Mouse (Mus musculus) ES-E14 (cell line): ENCODE measurements around the gene Ska2. TPM values are rescaled to one million over a fixed set of nuclear protein-coding genes. Genes with fewer than 3 reads are reported as not detected.

Experiments
- DNase-seq: peaks from one replicate; pipeline ENCODE4 v3.0.0-alpha.2; 2013; ENCODE audit warnings: low read depth, low spot score
- H3K27ac ChIP-seq: 2 replicates; pipeline ENCODE4 v1.5.1; 2012; ENCODE audit warnings: low read depth, mild to moderate bottlenecking, low read length, moderate library complexity, mixed read lengths; ENCODE audit not compliant: poor library complexity, insufficient read depth, severe bottlenecking
- H3K36me3 ChIP-seq: 2 replicates; pipeline ENCODE4 v1.6.1; 2012; ENCODE audit warnings: mild to moderate bottlenecking, low read length, moderate library complexity, mixed read lengths; ENCODE audit not compliant: control insufficient read depth, poor library complexity, insufficient read depth, severe bottlenecking
- H3K4me1 ChIP-seq, 2 experiments: fragments of 150-350 bp in 1 of 2; sonication (generic) in 1 of 2; 2 replicates each; pipeline ENCODE4 v1.6.1; 2012; ENCODE audit warnings: low read length in 2 of 2, mild to moderate bottlenecking in 1 of 2, mixed read lengths in 1 of 2; ENCODE audit not compliant: control insufficient read depth in 2 of 2, insufficient read depth in 2 of 2, poor library complexity in 1 of 2
- H3K4me3 ChIP-seq, 2 experiments: fragments of 150-350 bp in 1 of 2; sonication (generic) in 1 of 2; 2 replicates each; pipeline ENCODE4 v1.5.1; 2012; ENCODE audit warnings: low read length in 2 of 2, low read depth in 1 of 2, mild to moderate bottlenecking in 1 of 2, mixed read lengths in 1 of 2; ENCODE audit not compliant: insufficient read depth in 1 of 2, poor library complexity in 1 of 2, severe bottlenecking in 1 of 2
- H3K9ac ChIP-seq: 2 replicates; pipeline ENCODE4 v1.6.1; 2012; ENCODE audit warnings: low read depth, mild to moderate bottlenecking, low read length, mixed read lengths; ENCODE audit not compliant: poor library complexity, insufficient read depth, severe bottlenecking
- H3K9me3 ChIP-seq: fragments of 150-350 bp; sonication (generic); 2 replicates; pipeline ENCODE4 v1.6.1; 2012; ENCODE audit warnings: low read depth, mild to moderate bottlenecking, low read length; ENCODE audit not compliant: control insufficient read depth, insufficient read depth
- CHD2 ChIP-seq: IDR thresholded peaks from 2 replicates; pipeline ENCODE4 v1.6.1; 2014; ENCODE audit warnings: mild to moderate bottlenecking, low read depth, low read length, inconsistent platforms
- HCFC1 ChIP-seq: IDR thresholded peaks from 2 replicates; pipeline ENCODE4 v1.6.1; 2012; ENCODE audit warnings: low read length, inconsistent platforms, borderline replicate concordance; ENCODE audit not compliant: insufficient read depth
- MAFK ChIP-seq: IDR thresholded peaks from 2 replicates; pipeline ENCODE4 v1.6.1; 2014; ENCODE audit warnings: mild to moderate bottlenecking, low read depth, low read length, inconsistent platforms; ENCODE audit not compliant: insufficient read depth
- ZC3H11A ChIP-seq: IDR thresholded peaks from 2 replicates; pipeline ENCODE4 v1.6.1; 2012; ENCODE audit warnings: low read depth, mild to moderate bottlenecking, inconsistent platforms, low read length, borderline replicate concordance
- ZNF384 ChIP-seq: IDR thresholded peaks from 2 replicates; pipeline ENCODE4 v1.6.1; 2012; ENCODE audit warnings: low read depth, low read length, inconsistent platforms
- in situ Hi-C, 2 experiments: fragments of 600-800 bp; cut with MboI; formaldehyde crosslinking; loops; one replicate each; pipeline ENCODE4 v1.15.1; 2025; ENCODE audit warnings: low sequenced_read_pairs in 2 of 2, inconsistent platforms in 1 of 2; ENCODE audit not compliant: unreplicated experiment in 2 of 2
- total RNA-seq: library from RNA; depleted of rRNA; stranded (reverse); fragments of 300-350 nt; gene quantifications from 2 replicates; pipeline ENCODE4 v1.2.3, GENCODE M21; 2012

The Ska2 gene
- total RNA-seq, 1 experiment, result 17.2 TPM

DNA sequence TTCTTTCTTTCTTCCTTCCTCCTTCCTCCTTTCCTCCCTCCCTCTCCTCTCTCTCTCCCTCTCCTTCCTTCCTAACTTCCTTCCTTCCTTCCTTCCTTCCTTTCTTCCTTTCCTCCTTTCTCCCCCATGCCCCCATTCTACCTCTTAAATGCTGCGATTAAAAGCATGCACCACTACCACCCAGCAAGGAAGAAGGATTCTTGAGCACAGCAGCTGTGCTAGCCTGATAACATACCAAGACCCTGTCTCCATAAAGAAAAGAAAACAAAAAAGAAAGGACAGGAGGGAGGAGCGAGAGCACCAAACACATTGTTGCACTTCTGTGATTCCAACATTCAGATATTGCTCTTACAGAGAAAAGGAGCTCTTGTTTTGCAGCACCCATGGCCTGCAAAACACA, 21.9 kb upstream of the Ska2 start:
- DNase-seq, result no peak
- in situ Hi-C loops, result no loop called here
- peaks cover 14% of the 10 kb centered on the region for H3K36me3 ChIP-seq
- H3K4me3 ChIP-seq, result peak overlapping the region in 1 of 2 experiments; percentile 96; a peak in 2 of 4 replicates
- H3K9ac ChIP-seq, result no peak overlapping the region
- H3K27ac ChIP-seq, result no peak overlapping the region
- peaks cover 3 to 4% of the 10 kb centered on the region in 2 experiments; a peak in 1 of 4 replicates for H3K4me1 ChIP-seq
- H3K9me3 ChIP-seq, result no peaks in the 10 kb centered on the region
- TF ChIP-seq CHD2 (no peak), MAFK (no peak), HCFC1 (no peak), ZNF384 (no peak), ZC3H11A (no peak)

DNA sequence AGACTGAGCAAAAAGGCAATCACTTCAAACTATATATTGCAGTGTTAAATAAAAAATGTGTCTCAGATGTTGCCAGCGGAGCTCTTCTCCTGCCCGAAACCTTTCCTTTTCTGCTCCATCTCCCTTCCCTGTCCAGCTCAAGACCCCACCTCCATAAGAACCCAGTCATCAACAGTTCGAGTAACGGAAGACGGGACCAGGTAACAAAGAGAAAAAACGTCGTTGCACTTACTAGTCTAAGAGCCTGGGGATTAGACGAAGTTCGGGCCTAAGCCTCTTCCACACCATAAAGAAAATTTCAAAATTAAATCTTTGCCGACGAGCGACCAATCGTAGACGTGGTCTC, 652 bp upstream of the Ska2 start, which contains the start of gene Prr11:
Gene Prr11 (minus strand): TSS at position 300 of the 346 bp plus-strand sequence.
- no peaks in the 10 kb centered on the region for H3K9me3 ChIP-seq
- H3K4me1 ChIP-seq, result peaks cover 0 to 9% of the 10 kb centered on the region in 2 experiments; a peak in 1 of 4 replicates
- in situ Hi-C loops, result no loop called here
- no peak for TF ChIP-seq ZC3H11A
- TF ChIP-seq ZNF384, result no peak
- TF ChIP-seq HCFC1, result peak; percentile 33; the same call in 1 of the 2 replicates
- no peak for TF ChIP-seq CHD2
- TF ChIP-seq MAFK, result no peak
- peak within 1 kb of the TSS; percentile 98 for H3K9ac ChIP-seq
- peaks cover 1% of the 10 kb centered on the region; the same call in 1 of the 2 replicates for H3K36me3 ChIP-seq
- peak within 1 kb of the TSS; percentile 94 to 99 for H3K4me3 ChIP-seq
- H3K27ac ChIP-seq, result peak within 1 kb of the TSS; percentile 91
- DNase-seq, result no peak

DNA sequence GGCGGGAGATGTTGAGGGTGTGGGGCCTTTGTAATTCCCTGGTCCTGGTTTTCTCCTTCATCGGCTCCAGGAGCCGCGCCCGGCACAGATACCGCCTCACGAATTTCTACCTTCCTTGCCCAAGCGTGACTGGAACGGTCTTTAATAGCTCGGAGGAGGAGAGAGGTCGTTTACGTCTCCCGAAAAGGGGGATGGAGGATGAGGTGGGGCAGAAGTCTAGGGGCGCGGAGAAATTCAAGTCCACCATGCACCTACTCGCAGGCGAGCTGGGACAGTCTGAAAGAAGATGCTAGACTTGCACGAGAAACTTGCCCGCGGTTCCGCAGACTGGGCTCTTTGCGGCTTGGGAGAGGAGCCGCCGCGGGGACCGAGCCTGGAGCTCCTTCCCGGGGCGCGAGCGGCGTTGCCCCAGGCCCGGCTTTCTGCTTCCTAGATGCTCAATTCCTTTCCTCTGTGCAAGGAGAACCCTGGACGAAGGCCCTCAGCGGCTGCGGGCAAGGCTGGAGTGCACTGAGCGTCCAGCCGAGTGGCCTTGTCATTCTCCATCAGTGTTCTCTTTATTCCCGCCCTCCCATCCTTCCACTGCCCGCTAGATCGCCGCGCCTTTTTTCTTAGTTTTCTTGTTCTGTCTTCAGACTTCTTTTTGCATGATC, 611 bp downstream of the Ska2 start:
- H3K4me3 ChIP-seq, result peak overlapping the region; percentile 92 to 94
- H3K36me3 ChIP-seq, result peaks cover 2% of the 10 kb centered on the region; the same call in 1 of the 2 replicates

DNA sequence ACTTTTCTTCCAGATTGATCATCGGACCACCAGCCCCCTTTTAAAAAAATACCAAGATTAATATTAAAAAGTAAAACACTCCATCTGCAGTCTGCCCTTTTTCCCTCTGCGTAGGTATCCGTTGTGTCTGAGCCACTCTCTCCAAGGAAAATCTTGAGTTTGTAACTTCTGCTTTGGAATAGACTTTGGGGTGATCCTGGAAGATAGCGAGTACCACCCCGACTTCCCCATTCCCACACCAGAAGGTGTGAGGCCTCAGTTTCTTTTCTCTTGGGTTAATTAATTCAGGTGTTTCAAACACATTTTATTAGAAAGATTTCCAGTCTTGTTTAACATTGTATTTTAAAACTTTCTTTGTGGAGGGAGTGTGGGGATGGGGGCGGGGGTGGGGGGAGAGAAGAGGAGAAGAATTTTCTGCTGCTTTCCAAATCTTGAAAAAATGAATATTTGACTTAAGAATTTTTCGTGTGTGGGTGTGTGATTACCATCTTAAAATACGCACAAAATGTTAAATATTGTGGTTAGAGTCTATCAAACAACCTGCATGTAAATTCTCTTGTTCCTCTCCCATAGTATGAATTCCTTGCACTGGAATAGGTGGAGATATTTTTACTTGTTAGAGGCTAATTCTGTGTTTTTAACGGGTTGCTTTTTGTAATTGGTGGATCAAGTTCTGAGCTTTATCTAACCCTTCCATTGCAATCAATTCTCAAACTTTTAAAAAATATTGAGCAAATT, 1.3 kb downstream of the Ska2 start:
- no peak for DNase-seq
- H3K4me3 ChIP-seq, result peak overlapping the region; percentile 92 to 94
- H3K4me1 ChIP-seq, result peaks cover 0 to 9% of the 10 kb centered on the region in 2 experiments; a peak in 1 of 4 replicates
- peak overlapping the region; percentile 98; the same call in 1 of the 2 replicates for H3K9ac ChIP-seq
- H3K27ac ChIP-seq, result no peak overlapping the region; the same call in 1 of the 2 replicates
- H3K36me3 ChIP-seq, result peaks cover 2% of the 10 kb centered on the region; the same call in 1 of the 2 replicates
- in situ Hi-C loops, result no loop called here
- H3K9me3 ChIP-seq, result no peaks in the 10 kb centered on the region
- TF ChIP-seq ZC3H11A, result no peak
- no peak for TF ChIP-seq HCFC1
- no peak for TF ChIP-seq MAFK
- TF ChIP-seq ZNF384, result no peak
- TF ChIP-seq CHD2, result no peak

More for the DNA sequence above, 611 bp downstream of the Ska2 start:
- in situ Hi-C loops, result no loop called here
- no peak for DNase-seq
- Histone ChIP-seq H3K9ac (peak overlapping the region; percentile 98), H3K27ac (peak overlapping the region; percentile 91), H3K9me3 (no peaks in the 10 kb centered on the region), H3K4me1 (peaks cover 0 to 9% of the 10 kb centered on the region in 2 experiments; a peak in 1 of 4 replicates)
- no peak for TF ChIP-seq HCFC1
- TF ChIP-seq ZC3H11A, result no peak
- no peak for TF ChIP-seq MAFK
- TF ChIP-seq ZNF384, result no peak
- no peak for TF ChIP-seq CHD2
